Mouse (Mus musculus): Measurements from ENCODE around the gene Rack1. TPM values are rescaled to one million over a fixed set of nuclear protein-coding genes. Genes with fewer than 3 reads are reported as not detected.
A peak's percentile ranks its signal among the peaks of the same experiment; 100 is the strongest.

Gene Rack1
- polyA plus RNA-seq, 1 experiment from 2014 or later, result 428 TPM

GRCm38 (mm10) chr11:48808737-48809433, 8.8 kb downstream of the Rack1 start:
- no peak overlapping the region for H3K4me3 ChIP-seq
- peaks cover 87% of the 10 kb centered on the region for H3K36me3 ChIP-seq
- no peak overlapping the region for H3K9ac ChIP-seq
- H3K9me3 ChIP-seq (replicated peaks), result no peaks in the 10 kb centered on the region
- no peaks in the 10 kb centered on the region for H3K27me3 ChIP-seq (replicated peaks)
- 66% methylated on average over 16 of the region's 16 CpGs for WGBS
- H3K4me1 ChIP-seq (replicated peaks), result peaks cover 7% of the 10 kb centered on the region; the same call in 1 of the 2 replicates
- no peak overlapping the region for H3K27ac ChIP-seq (ENCODE audit: poor library complexity, severe bottlenecking)
- H3K4me2 ChIP-seq, result no peak overlapping the region
- ATAC-seq (ENCODE audit: insufficient number of reproducible peaks, low FRiP score), result no peak

GRCm38 (mm10) chr11:48809434-48809830, 9.3 kb downstream of the Rack1 start:
- H3K27me3 ChIP-seq (replicated peaks), result no peaks in the 10 kb centered on the region
- peaks cover 11% of the 10 kb centered on the region for H3K4me1 ChIP-seq (replicated peaks)
- H3K4me3 ChIP-seq, result no peak overlapping the region
- WGBS, result 57% methylated on average over 4 of the region's 4 CpGs
- H3K9ac ChIP-seq, result no peak overlapping the region
- no peak for ATAC-seq (ENCODE audit: insufficient number of reproducible peaks, low FRiP score)
- H3K4me2 ChIP-seq, result no peak overlapping the region
- no peaks in the 10 kb centered on the region for H3K9me3 ChIP-seq (replicated peaks)
- H3K36me3 ChIP-seq, result peaks cover 82% of the 10 kb centered on the region
- H3K27ac ChIP-seq (ENCODE audit: poor library complexity, severe bottlenecking), result no peak overlapping the region

- Histone ChIP-seq H3K4me1 (replicated peaks) (peaks cover 11% of the 10 kb centered on the region), H3K36me3 (peaks cover 76% of the 10 kb centered on the region)
- WGBS, result 77% methylated on average over 2 of the region's 2 CpGs
Measured at GRCm38 (mm10) chr11:48810142-48810541, 10.0 kb downstream of the Rack1 start.

GRCm38 (mm10) chr11:48813782-48814181, 13.7 kb downstream of the Rack1 start:
- Histone ChIP-seq H3K27ac (ENCODE audit: poor library complexity, severe bottlenecking) (no peak overlapping the region), H3K9me3 (replicated peaks) (no peaks in the 10 kb centered on the region), H3K4me3 (no peak overlapping the region), H3K36me3 (peaks cover 40% of the 10 kb centered on the region), H3K4me2 (no peak overlapping the region), H3K27me3 (replicated peaks) (no peaks in the 10 kb centered on the region), H3K9ac (no peak overlapping the region), H3K4me1 (replicated peaks) (peaks cover 19% of the 10 kb centered on the region)
- ATAC-seq (ENCODE audit: insufficient number of reproducible peaks, low FRiP score), result no peak

More at GRCm38 (mm10) chr11:48810142-48810541, 10.0 kb downstream of the Rack1 start:
- ATAC-seq (ENCODE audit: insufficient number of reproducible peaks, low FRiP score), result no peak
- no peaks in the 10 kb centered on the region for H3K27me3 ChIP-seq (replicated peaks)
- no peak overlapping the region for H3K4me3 ChIP-seq
- H3K9me3 ChIP-seq (replicated peaks), result no peaks in the 10 kb centered on the region
- H3K4me2 ChIP-seq, result no peak overlapping the region
- H3K27ac ChIP-seq (ENCODE audit: poor library complexity, severe bottlenecking), result no peak overlapping the region
- H3K9ac ChIP-seq, result no peak overlapping the region

- WGBS, result 72% methylated on average over 16 of the region's 16 CpGs
- H3K27me3 ChIP-seq (replicated peaks), result no peaks in the 10 kb centered on the region
- no peak overlapping the region for H3K27ac ChIP-seq (ENCODE audit: poor library complexity, severe bottlenecking)
- peaks cover 15% of the 10 kb centered on the region for H3K4me1 ChIP-seq (replicated peaks)
- peak overlapping the region; percentile 91 for H3K4me3 ChIP-seq
- H3K9ac ChIP-seq, result peak overlapping the region; percentile 92
- H3K9me3 ChIP-seq (replicated peaks), result no peaks in the 10 kb centered on the region
- H3K4me2 ChIP-seq, result peak overlapping the region; percentile 82
- no peak for ATAC-seq (ENCODE audit: insufficient number of reproducible peaks, low FRiP score)
- peaks cover 19% of the 10 kb centered on the region for H3K36me3 ChIP-seq
Measured at GRCm38 (mm10) chr11:48815851-48816250, 15.7 kb downstream of the Rack1 start.

DNA sequence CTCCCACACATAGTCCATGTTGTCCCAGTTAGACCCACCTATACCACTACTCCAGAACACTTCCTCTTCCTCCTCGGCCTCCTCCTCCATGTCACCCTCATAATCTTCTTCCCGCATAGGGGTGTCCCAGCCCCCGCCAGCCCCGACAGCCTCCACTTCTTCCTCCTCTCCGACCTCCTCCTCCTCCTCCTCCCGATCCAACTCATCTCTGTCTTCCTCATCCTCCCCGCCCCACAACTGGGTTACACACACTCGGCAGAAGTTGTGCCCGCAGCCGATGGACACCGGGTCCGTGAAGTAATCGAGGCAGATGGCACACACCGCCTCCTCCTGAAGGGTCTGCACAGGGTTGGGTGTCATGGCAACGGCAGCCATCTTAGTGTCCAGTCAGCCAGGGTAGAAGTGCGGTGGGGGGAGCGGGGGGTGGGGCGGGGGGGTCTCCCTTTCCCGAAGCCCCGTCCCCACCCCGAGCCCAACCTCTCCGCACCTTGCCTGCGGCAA, 16.2 kb downstream of the Rack1 start:
- WGBS, result 4% methylated on average over 23 of the region's 23 CpGs
- peak overlapping the region; percentile 82 for H3K4me2 ChIP-seq
- peaks cover 15% of the 10 kb centered on the region for H3K4me1 ChIP-seq (replicated peaks)
- peak overlapping the region; percentile 94; the same call in 1 of the 2 replicates for H3K27ac ChIP-seq (ENCODE audit: poor library complexity, severe bottlenecking)
- H3K9ac ChIP-seq, result peak overlapping the region; percentile 92
- H3K9me3 ChIP-seq (replicated peaks), result no peaks in the 10 kb centered on the region
- no peaks in the 10 kb centered on the region for H3K27me3 ChIP-seq (replicated peaks)
- peak; percentile 33 for ATAC-seq (ENCODE audit: insufficient number of reproducible peaks, low FRiP score)
- H3K4me3 ChIP-seq, result peak overlapping the region; percentile 91
- peaks cover 15% of the 10 kb centered on the region for H3K36me3 ChIP-seq

- ATAC-seq (ENCODE audit: insufficient number of reproducible peaks, low FRiP score), result peak; percentile 97
- H3K9ac ChIP-seq, result peak within 1 kb of the TSS; percentile 92
- peak within 1 kb of the TSS; percentile 82 for H3K4me2 ChIP-seq
- WGBS, result under 1% methylated on average over 73 of the region's 77 CpGs
- H3K4me1 ChIP-seq (replicated peaks), result peaks cover 15% of the 10 kb centered on the region
- peak within 1 kb of the TSS; percentile 94 for H3K27ac ChIP-seq (ENCODE audit: poor library complexity, severe bottlenecking)
- no peaks in the 10 kb centered on the region for H3K9me3 ChIP-seq (replicated peaks)
- peak within 1 kb of the TSS; percentile 91 for H3K4me3 ChIP-seq
- H3K36me3 ChIP-seq, result peaks cover 8% of the 10 kb centered on the region
- no peaks in the 10 kb centered on the region for H3K27me3 ChIP-seq (replicated peaks)
Measured at GRCm38 (mm10) chr11:48816800-48817665, 16.9 kb downstream of the Rack1 start, which contains the start of gene Trim41. Trim41 (minus strand) TSS chr11:48817353.

GRCm38 (mm10) chr11:48817794-48818193, 17.7 kb downstream of the Rack1 start:
- no peak for ATAC-seq (ENCODE audit: insufficient number of reproducible peaks, low FRiP score)

DNA sequence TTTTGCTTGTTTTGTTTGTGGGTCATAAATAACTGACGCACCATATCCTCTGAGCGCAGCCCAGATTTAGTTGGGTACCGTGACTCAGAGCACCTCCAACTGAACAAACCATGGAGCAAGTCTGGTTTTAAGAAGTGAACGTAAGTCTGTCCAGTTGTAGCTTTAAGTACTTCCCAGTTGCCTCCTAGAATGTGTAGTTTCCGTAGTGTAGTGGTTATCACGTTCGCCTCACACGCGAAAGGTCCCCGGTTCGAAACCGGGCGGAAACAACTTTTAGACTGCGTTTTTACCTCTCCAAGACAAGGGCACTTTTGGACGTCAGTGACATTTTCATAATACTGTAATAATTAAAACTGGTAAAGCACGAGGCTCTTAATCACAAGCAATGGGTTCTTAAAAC, 18.2 kb downstream of the Rack1 start:
- Histone ChIP-seq H3K9me3 (replicated peaks) (no peaks in the 10 kb centered on the region), H3K4me1 (replicated peaks) (peaks cover 15% of the 10 kb centered on the region), H3K4me3 (peak overlapping the region; percentile 91), H3K36me3 (no peaks in the 10 kb centered on the region), H3K9ac (peak overlapping the region; percentile 31; the same call in 1 of the 2 replicates), H3K27ac (ENCODE audit: poor library complexity, severe bottlenecking) (peak overlapping the region; percentile 94; the same call in 1 of the 2 replicates), H3K27me3 (replicated peaks) (no peaks in the 10 kb centered on the region), H3K4me2 (peak overlapping the region; percentile 82)
- WGBS, result under 1% methylated on average over 16 of the region's 16 CpGs
- 0 out of 2 replicates have a peak, but pooled peaks have one; percentile 5 for ATAC-seq (ENCODE audit: insufficient number of reproducible peaks, low FRiP score)

More at GRCm38 (mm10) chr11:48817794-48818193, 17.7 kb downstream of the Rack1 start:
- 7% methylated on average over 9 of the region's 9 CpGs for WGBS
- Histone ChIP-seq H3K27ac (ENCODE audit: poor library complexity, severe bottlenecking) (peak overlapping the region; percentile 94), H3K36me3 (no peaks in the 10 kb centered on the region; the same call in 1 of the 2 replicates), H3K4me1 (replicated peaks) (peaks cover 15% of the 10 kb centered on the region), H3K4me3 (peak overlapping the region; percentile 91), H3K4me2 (peak overlapping the region; percentile 82), H3K9me3 (replicated peaks) (no peaks in the 10 kb centered on the region), H3K27me3 (replicated peaks) (no peaks in the 10 kb centered on the region), H3K9ac (peak overlapping the region; percentile 92)

GRCm38 (mm10) chr11:48819614-48820307, 19.6 kb downstream of the Rack1 start:
- no peaks in the 10 kb centered on the region for H3K9me3 ChIP-seq (replicated peaks)
- peaks cover 8% of the 10 kb centered on the region for H3K27me3 ChIP-seq (replicated peaks)
- H3K4me3 ChIP-seq, result no peak overlapping the region
- H3K9ac ChIP-seq, result no peak overlapping the region
- peak overlapping the region; percentile 70; the same call in 1 of the 2 replicates for H3K27ac ChIP-seq (ENCODE audit: poor library complexity, severe bottlenecking)
- ATAC-seq (ENCODE audit: insufficient number of reproducible peaks, low FRiP score), result no peak
- H3K4me1 ChIP-seq (replicated peaks), result peaks cover 23% of the 10 kb centered on the region
- H3K4me2 ChIP-seq, result no peak overlapping the region
- WGBS, result 57% methylated on average over 7 of the region's 7 CpGs
- H3K36me3 ChIP-seq, result no peaks in the 10 kb centered on the region

Data from heart, embryonic 12.5 days (tissue).